In the genomic region with DNA sequence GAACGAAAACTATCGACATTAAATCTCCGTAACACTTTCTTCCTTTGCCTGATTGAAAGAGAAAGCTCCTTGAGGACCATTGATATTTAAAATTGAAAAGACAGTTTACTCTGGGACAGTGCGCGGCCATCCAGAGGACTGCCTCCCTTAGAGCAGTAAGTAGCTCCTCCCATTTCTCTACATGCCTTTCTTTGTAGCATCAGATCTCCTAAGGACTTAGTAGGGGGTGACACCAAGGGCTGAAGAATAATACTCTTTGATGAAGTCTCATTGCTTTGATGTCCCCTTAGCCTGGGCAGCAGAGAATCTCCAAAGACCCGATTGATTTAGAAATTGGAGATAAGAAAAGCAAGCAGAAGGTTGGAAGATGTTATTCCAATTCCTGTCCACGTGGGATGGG, we compare ENCODE assay signal across 11 mouse cellular contexts. TPM values are rescaled to one million over a fixed set of nuclear protein-coding genes. Genes with fewer than 3 reads are reported as not detected.
DNase-seq lines count a peak whose midpoint lies in the region; ATAC-seq and TF ChIP-seq lines count a peak whose summit lies in the region.
"Had no signal": no experiment of that assay in that cellular context is flagged by ENCODE, and none has a peak within 500 bp of the region (broad histone marks: within the 10 kb centered on the region; RNA-seq: fewer than 3 reads in every experiment).

No protein-coding gene starts in this region.

- no peak for TF ChIP-seq CTCF in liver, adult 2 months (IDR thresholded peaks at IDR 0.05; ENCODE audit: low read depth, low read length)

- H3K36me3 ChIP-seq in liver, adult 2 months (ENCODE audit: control insufficient read depth, insufficient read depth, low read length), result 0 out of 2 replicates have a peak, but pooled peaks cover 3% of the 10 kb centered on the region
- H3K36me3 ChIP-seq in liver, embryonic 11.5 days (ENCODE audit: control insufficient read depth, insufficient read depth, low read length), result no peaks in the 10 kb centered on the region
- H3K36me3 ChIP-seq in hindbrain, embryonic 12.5 days, result peaks cover 8% of the 10 kb centered on the region
- H3K36me3 ChIP-seq in neural tube, embryonic 13.5 days, result peaks cover 17% of the 10 kb centered on the region

- H3K4me1 ChIP-seq in liver, adult 2 months (ENCODE audit: control insufficient read depth, insufficient read depth, low read length), result peaks cover 21% of the 10 kb centered on the region
- no peaks in the 10 kb centered on the region; the same call in 1 of the 2 replicates for H3K4me1 ChIP-seq in liver, embryonic 11.5 days (replicated peaks; ENCODE audit: control insufficient read depth, insufficient read depth, low read length)
- peaks cover 19% of the 10 kb centered on the region for H3K4me1 ChIP-seq in hindbrain, embryonic 12.5 days
- H3K4me1 ChIP-seq in neural tube, embryonic 13.5 days (replicated peaks), result peaks cover 54% of the 10 kb centered on the region

- no peak overlapping the region for H3K4me2 ChIP-seq in liver, embryonic 11.5 days
- H3K4me2 ChIP-seq in hindbrain, embryonic 12.5 days (replicated peaks), result peak overlapping the region; percentile 19
- peak overlapping the region; percentile 34 for H3K4me2 ChIP-seq in neural tube, embryonic 13.5 days
- H3K4me2 ChIP-seq: limb, embryonic 13.5 days had no signal

- H3K27me3 ChIP-seq in liver, adult 2 months (ENCODE audit: control insufficient read depth, insufficient read depth, low read length), result no peaks in the 10 kb centered on the region
- no peaks in the 10 kb centered on the region for H3K27me3 ChIP-seq in liver, embryonic 11.5 days (replicated peaks; ENCODE audit: control insufficient read depth, insufficient read depth, low read length)
- H3K27me3 ChIP-seq in hindbrain, embryonic 12.5 days, result no peaks in the 10 kb centered on the region
- H3K27me3 ChIP-seq in neural tube, embryonic 13.5 days, result no peaks in the 10 kb centered on the region
- H3K27me3 ChIP-seq: limb, embryonic 13.5 days had no signal

- H3K79me2 ChIP-seq in liver, adult 2 months (ENCODE audit: control insufficient read depth, insufficient read depth, low read length), result peaks cover 33% of the 10 kb centered on the region; the same call in 1 of the 2 replicates

- H3K9ac ChIP-seq in liver, adult 2 months (ENCODE audit: low read depth, low read length), result no peak overlapping the region
- no peak overlapping the region for H3K9ac ChIP-seq in liver, embryonic 11.5 days (ENCODE audit: low read depth, low read length)
- H3K9ac ChIP-seq in hindbrain, embryonic 12.5 days, result no peak overlapping the region
- no peak overlapping the region for H3K9ac ChIP-seq in neural tube, embryonic 13.5 days
- H3K9ac ChIP-seq: limb, embryonic 13.5 days had no signal

- no peak overlapping the region for H3K27ac ChIP-seq in liver, adult 2 months (replicated peaks; ENCODE audit: insufficient read depth, low read depth, low read length)
- no peak overlapping the region for H3K27ac ChIP-seq in liver, embryonic 11.5 days (ENCODE audit: low read depth, low read length)
- H3K27ac ChIP-seq in hindbrain, embryonic 12.5 days, result no peak overlapping the region
- H3K27ac ChIP-seq in neural tube, embryonic 13.5 days (replicated peaks), result peak overlapping the region; percentile 38
- H3K27ac ChIP-seq: limb, embryonic 13.5 days had no signal

- no peaks in the 10 kb centered on the region for H3K9me3 ChIP-seq in liver, embryonic 11.5 days (ENCODE audit: control insufficient read depth, low read length)
- H3K9me3 ChIP-seq in hindbrain, embryonic 12.5 days (replicated peaks), result no peaks in the 10 kb centered on the region
- H3K9me3 ChIP-seq in neural tube, embryonic 13.5 days, result no peaks in the 10 kb centered on the region
- H3K9me3 ChIP-seq: limb, embryonic 13.5 days had no signal

- no peak for DNase-seq in frontal cortex, adult 2 months (ENCODE audit: extremely low spot score in 1 of 2, low spot score in 1 of 2)
- DNase-seq in liver, adult 2 months (ENCODE audit: extremely low read depth, low read depth, low spot score), result peak; percentile 67
- no peak for DNase-seq in liver, embryonic 11.5 days (ENCODE audit: low spot score)
- DNase-seq in adrenal gland, adult 2 months, result no peak
- no peak for DNase-seq in cerebellum, postnatal 36 days
- DNase-seq: heart, postnatal 10 days had no signal

- no peak for TF ChIP-seq POLR2A in liver, adult 2 months (IDR thresholded peaks at IDR 0.05; ENCODE audit: extremely low read depth, insufficient read depth, low read length)

- peak; percentile 43 for ATAC-seq in frontal cortex, adult (ENCODE audit: low TSS enrichment)
- no peak for ATAC-seq in liver, embryonic 11.5 days (replicated peaks; ENCODE audit: low FRiP score)
- ATAC-seq in hindbrain, embryonic 12.5 days (ENCODE audit: low FRiP score), result peak; percentile 61; the same call in 1 of the 2 replicates
- ATAC-seq in neural tube, embryonic 13.5 days (ENCODE audit: low read depth), result no peak

- no peak overlapping the region for H3K4me3 ChIP-seq in liver, adult 2 months (ENCODE audit: insufficient read depth, low read depth, low read length)
- no peak overlapping the region for H3K4me3 ChIP-seq in liver, embryonic 11.5 days (ENCODE audit: low read depth, low read length)
- H3K4me3 ChIP-seq in hindbrain, embryonic 12.5 days, result no peak overlapping the region
- no peak overlapping the region for H3K4me3 ChIP-seq in neural tube, embryonic 13.5 days
- H3K4me3 ChIP-seq: limb, embryonic 13.5 days had no signal

- 25% methylated on average over 7 of the region's 7 CpGs for WGBS in liver, adult 2 months
- WGBS in liver, embryonic 11.5 days, result 18% methylated on average over 7 of the region's 7 CpGs
- WGBS in hindbrain, embryonic 12.5 days, result 2% methylated on average over 7 of the region's 7 CpGs
- WGBS in neural tube, embryonic 13.5 days, result 5% methylated on average over 7 of the region's 7 CpGs

RNA-seq across cellular contexts. Expression of a gene that starts 20.3 kb away (rescaled TPM):
- polyA plus RNA-seq in frontal cortex, adult 2 months (2012; rRNA removed), result 19.7 and 23.9 TPM in 2 replicates
- total RNA-seq in liver, adult 2 months (2014; rRNA removed), result 50.9 and 64.9 TPM in 2 replicates
- polyA plus RNA-seq in liver, adult 2 months (2012; rRNA removed), result 23.6 and 26.4 TPM in 2 replicates
- 13.2 and 14.7 TPM in 2 replicates for polyA plus RNA-seq in liver, embryonic 11.5 days (2014; fragmentation: Nextera tagmentation; extraction: Ambion mirVana)
- 112 and 118 TPM in 2 replicates for polyA plus RNA-seq in hindbrain, embryonic 12.5 days (2016; fragmentation: Nextera tagmentation; extraction: Ambion mirVana)
- 92.8 and 105 TPM in 2 replicates for polyA plus RNA-seq in neural tube, embryonic 13.5 days (2015; fragmentation: Nextera tagmentation; extraction: Ambion mirVana)
- 10 to 100 TPM; 13.1 to 23.8 TPM for total RNA-seq in adrenal gland, adult 2 months (2021)
- 11.0 and 26.1 TPM in 2 replicates for polyA plus RNA-seq in adrenal gland, adult 2 months (2012; rRNA removed)
- total RNA-seq: MEL had no signal

RNA-seq across cellular contexts. Expression of a gene that starts 55.4 kb away (rescaled TPM):
- polyA plus RNA-seq in frontal cortex, adult 2 months (2012; rRNA removed), result 8.9 and 12.9 TPM in 2 replicates
- 1.5 and 1.9 TPM in 2 replicates for total RNA-seq in liver, adult 2 months (2014; rRNA removed)
- polyA plus RNA-seq in liver, adult 2 months (2012; rRNA removed), result 0.17 and 0.73 TPM in 2 replicates
- polyA plus RNA-seq in liver, embryonic 11.5 days (2014; fragmentation: Nextera tagmentation; extraction: Ambion mirVana), result 42.7 and 46.7 TPM in 2 replicates
- 40.7 and 41.6 TPM in 2 replicates for polyA plus RNA-seq in hindbrain, embryonic 12.5 days (2016; fragmentation: Nextera tagmentation; extraction: Ambion mirVana)
- 23.8 and 25.3 TPM in 2 replicates for polyA plus RNA-seq in neural tube, embryonic 13.5 days (2015; fragmentation: Nextera tagmentation; extraction: Ambion mirVana)
- total RNA-seq in adrenal gland, adult 2 months (2021), result 10 to 100 TPM; 28.4 to 33.6 TPM
- polyA plus RNA-seq in adrenal gland, adult 2 months (2012; rRNA removed), result 0.95 and 1.1 TPM in 2 replicates

Comparison
In these comparisons a context has a peak if more than half of its experiments do, and no peak if none do; other contexts are left out.
1. ATAC-seq: peak in frontal cortex, adult (single experiment) and hindbrain, embryonic 12.5 days (single experiment); none in liver, embryonic 11.5 days (single experiment) and neural tube, embryonic 13.5 days (single experiment).